In genomic region chr9:84073237-84073636, GRCm38 (mm10) we compare ENCODE assay signal across 21 mouse cellular contexts.
A peak's percentile ranks its signal among the peaks of the same experiment; 100 is the strongest.
DNase-seq lines count a peak whose midpoint lies in the region; ATAC-seq lines count a peak whose summit lies in the region.
"Had no signal": no experiment of that assay in that cellular context is flagged by ENCODE, and none has a peak within 500 bp of the region (broad histone marks: within the 10 kb centered on the region; RNA-seq: fewer than 3 reads in every experiment).

No protein-coding gene starts in this region.

- H3K4me3 ChIP-seq in embryonic facial prominence, embryonic 12.5 days, result no peak overlapping the region
- H3K4me3 ChIP-seq in limb, embryonic 15.5 days, result no peak overlapping the region
- H3K4me3 ChIP-seq in hindbrain, embryonic 10.5 days, result no peak overlapping the region
- H3K4me3 ChIP-seq in forebrain, embryonic 13.5 days, result no peak overlapping the region
- H3K4me3 ChIP-seq: forebrain, embryonic 12.5 days; gastrocnemius, adult 2 months; hindbrain, embryonic 13.5 days had no signal

- H3K4me1 ChIP-seq in embryonic facial prominence, embryonic 12.5 days, result peaks cover 10% of the 10 kb centered on the region
- no peaks in the 10 kb centered on the region for H3K4me1 ChIP-seq in limb, embryonic 15.5 days
- no peaks in the 10 kb centered on the region for H3K4me1 ChIP-seq in hindbrain, embryonic 10.5 days (replicated peaks)
- peaks cover 15% of the 10 kb centered on the region for H3K4me1 ChIP-seq in forebrain, embryonic 13.5 days
- H3K4me1 ChIP-seq: hindbrain, embryonic 13.5 days had no signal

- 0 out of 2 replicates have a peak overlapping the region, but pooled peaks have one; percentile 11 for H3K4me2 ChIP-seq in embryonic facial prominence, embryonic 12.5 days (replicated peaks)
- peak overlapping the region; percentile 20; the same call in 1 of the 2 replicates for H3K4me2 ChIP-seq in limb, embryonic 15.5 days
- no peak overlapping the region for H3K4me2 ChIP-seq in forebrain, embryonic 13.5 days
- H3K4me2 ChIP-seq: forebrain, embryonic 12.5 days; hindbrain, embryonic 13.5 days had no signal

- peak; percentile 22 for DNase-seq in embryo, embryonic 10 days (ENCODE audit: low spot score)
- no peak for DNase-seq in embryo, embryonic 9.5 days (ENCODE audit: extremely low spot score)
- peak; percentile 28 for DNase-seq in forelimb bud, embryonic 11.5 days (ENCODE audit: low read depth, low spot score)
- no peak for DNase-seq in hindbrain, embryonic 10.5 days (ENCODE audit: low spot score)
- DNase-seq: adrenal gland, postnatal 10 days; B cell, adult 2 months; cerebellum, adult 11 months; cerebellum, adult 8-10 months; cerebellum, postnatal 14 days; forebrain, postnatal 0 days; gastrocnemius, adult 2 months; gastrocnemius, postnatal 25 days; heart, postnatal 10 days; heart, postnatal 4 days had no signal

- H3K27ac ChIP-seq in embryonic facial prominence, embryonic 12.5 days, result no peak overlapping the region
- no peak overlapping the region for H3K27ac ChIP-seq in limb, embryonic 15.5 days
- no peak overlapping the region for H3K27ac ChIP-seq in hindbrain, embryonic 10.5 days
- H3K27ac ChIP-seq in forebrain, embryonic 13.5 days, result no peak overlapping the region
- H3K27ac ChIP-seq: forebrain, embryonic 12.5 days; gastrocnemius, adult 2 months; hindbrain, embryonic 13.5 days; hindbrain, postnatal 0 days had no signal

- 24% methylated on average over 9 of the region's 9 CpGs for WGBS in embryonic facial prominence, embryonic 12.5 days
- 54% methylated on average over 9 of the region's 9 CpGs for WGBS in limb, embryonic 15.5 days
- 67% methylated on average over 9 of the region's 9 CpGs for WGBS in hindbrain, embryonic 10.5 days
- WGBS in forebrain, embryonic 13.5 days, result 85% methylated on average over 9 of the region's 9 CpGs

- ATAC-seq in embryonic facial prominence, embryonic 12.5 days (ENCODE audit: insufficient number of reproducible peaks, insufficient read depth, low FRiP score, low TSS enrichment), result no peak
- no peak for ATAC-seq in limb, embryonic 15.5 days (ENCODE audit: insufficient number of reproducible peaks, low FRiP score, low TSS enrichment, low read depth)
- no peak for ATAC-seq in monocyte, adult 5-6 weeks (replicated peaks; ENCODE audit: insufficient number of reproducible peaks, low FRiP score, low TSS enrichment, poor library complexity, severe bottlenecking)
- ATAC-seq in forebrain, embryonic 13.5 days, result no peak
- ATAC-seq: forebrain, postnatal 0 days; hindbrain, postnatal 0 days had no signal

- H3K9me3 ChIP-seq in embryonic facial prominence, embryonic 12.5 days, result no peaks in the 10 kb centered on the region
- no peaks in the 10 kb centered on the region for H3K9me3 ChIP-seq in limb, embryonic 15.5 days
- no peaks in the 10 kb centered on the region for H3K9me3 ChIP-seq in hindbrain, embryonic 10.5 days
- no peaks in the 10 kb centered on the region for H3K9me3 ChIP-seq in forebrain, embryonic 13.5 days (replicated peaks)
- H3K9me3 ChIP-seq: forebrain, embryonic 12.5 days; hindbrain, embryonic 13.5 days had no signal

- H3K36me3 ChIP-seq in embryonic facial prominence, embryonic 12.5 days, result no peaks in the 10 kb centered on the region
- no peaks in the 10 kb centered on the region for H3K36me3 ChIP-seq in limb, embryonic 15.5 days
- H3K36me3 ChIP-seq in hindbrain, embryonic 10.5 days, result no peaks in the 10 kb centered on the region
- H3K36me3 ChIP-seq in forebrain, embryonic 13.5 days (ENCODE audit: poor library complexity, severe bottlenecking), result no peaks in the 10 kb centered on the region
- H3K36me3 ChIP-seq: forebrain, embryonic 12.5 days; hindbrain, embryonic 13.5 days had no signal

- H3K27me3 ChIP-seq in embryonic facial prominence, embryonic 12.5 days, result no peaks in the 10 kb centered on the region
- H3K27me3 ChIP-seq in limb, embryonic 15.5 days, result no peaks in the 10 kb centered on the region
- no peaks in the 10 kb centered on the region for H3K27me3 ChIP-seq in hindbrain, embryonic 10.5 days (ENCODE audit: insufficient read depth, poor library complexity, severe bottlenecking)
- no peaks in the 10 kb centered on the region for H3K27me3 ChIP-seq in forebrain, embryonic 13.5 days
- H3K27me3 ChIP-seq: forebrain, embryonic 12.5 days; hindbrain, embryonic 13.5 days had no signal

- no peak overlapping the region for H3K9ac ChIP-seq in embryonic facial prominence, embryonic 12.5 days
- H3K9ac ChIP-seq in limb, embryonic 15.5 days, result no peak overlapping the region
- H3K9ac ChIP-seq in forebrain, embryonic 13.5 days, result no peak overlapping the region
- H3K9ac ChIP-seq: forebrain, embryonic 12.5 days; forebrain, postnatal 0 days; hindbrain, embryonic 13.5 days had no signal

Comparison
In these comparisons a context has a peak if more than half of its experiments do, and no peak if none do; other contexts are left out.
1. DNase-seq: peak in embryo, embryonic 10 days (single experiment) and forelimb bud, embryonic 11.5 days (single experiment); none in embryo, embryonic 9.5 days (single experiment) and hindbrain, embryonic 10.5 days (single experiment).